Mouse (Mus musculus): ENCODE measurements around the gene Csnk2b. TPM values are rescaled to one million over a fixed set of nuclear protein-coding genes. Genes with fewer than 3 reads are reported as not detected.

Csnk2b gene
- polyA plus RNA-seq, 1 experiment: 358 TPM

GRCm38 (mm10) chr17:35154616-35155015 lies 32.8 kb upstream of the Csnk2b start:
- 87% methylated on average over 7 of the region's 7 CpGs for WGBS
- DNase-seq (ENCODE audit: low read depth, low spot score): no peak

GRCm38 (mm10) chr17:35153931-35154330 lies 32.1 kb upstream of the Csnk2b start:
- 72% methylated on average over 4 of the region's 4 CpGs for WGBS
- DNase-seq (ENCODE audit: low read depth, low spot score): no peak

DNA sequence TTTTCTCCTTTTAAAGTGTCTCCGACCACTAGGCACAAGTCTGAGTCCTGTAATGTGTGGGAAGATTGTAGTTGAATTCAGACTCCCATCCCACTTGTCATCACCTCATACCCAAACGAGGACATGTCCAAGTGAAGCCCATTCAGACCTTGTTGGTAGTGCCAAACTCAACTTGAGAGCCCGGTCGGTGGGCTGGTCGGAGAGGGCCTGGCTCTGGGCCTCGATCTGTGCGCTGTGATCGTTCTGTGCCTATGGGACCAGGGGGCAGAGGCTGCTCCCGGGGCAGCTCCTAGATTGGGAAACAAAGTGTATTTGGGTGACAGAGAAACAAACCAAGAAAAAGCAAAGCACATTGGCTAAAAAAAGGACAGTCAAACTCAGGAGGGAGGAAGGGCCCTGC lies 31.2 kb upstream of the Csnk2b start:
- no peak for DNase-seq (ENCODE audit: low read depth, low spot score)
- WGBS: 84% methylated on average over 9 of the region's 9 CpGs

DNA sequence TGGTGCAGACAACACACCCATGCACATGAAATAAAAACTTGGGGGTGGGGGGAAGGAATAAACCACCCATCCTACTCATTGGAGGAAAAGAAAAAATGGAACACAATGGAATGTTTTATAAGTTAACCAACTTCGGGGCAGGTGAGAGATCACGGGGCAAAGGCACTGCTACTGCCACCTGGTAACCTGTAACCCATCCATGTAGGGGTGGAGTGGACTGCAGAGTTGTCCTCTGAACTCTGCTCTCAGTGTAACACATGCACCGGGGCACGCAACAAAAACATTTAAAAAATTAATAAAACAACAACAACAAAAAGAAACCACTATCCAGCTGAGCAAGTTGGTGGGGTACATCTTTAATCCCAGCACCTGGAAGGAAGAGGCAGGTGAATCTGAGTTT lies 30.3 kb upstream of the Csnk2b start:
- WGBS: 77% methylated on average over 4 of the region's 4 CpGs
- DNase-seq (ENCODE audit: low read depth, low spot score): no peak

DNA sequence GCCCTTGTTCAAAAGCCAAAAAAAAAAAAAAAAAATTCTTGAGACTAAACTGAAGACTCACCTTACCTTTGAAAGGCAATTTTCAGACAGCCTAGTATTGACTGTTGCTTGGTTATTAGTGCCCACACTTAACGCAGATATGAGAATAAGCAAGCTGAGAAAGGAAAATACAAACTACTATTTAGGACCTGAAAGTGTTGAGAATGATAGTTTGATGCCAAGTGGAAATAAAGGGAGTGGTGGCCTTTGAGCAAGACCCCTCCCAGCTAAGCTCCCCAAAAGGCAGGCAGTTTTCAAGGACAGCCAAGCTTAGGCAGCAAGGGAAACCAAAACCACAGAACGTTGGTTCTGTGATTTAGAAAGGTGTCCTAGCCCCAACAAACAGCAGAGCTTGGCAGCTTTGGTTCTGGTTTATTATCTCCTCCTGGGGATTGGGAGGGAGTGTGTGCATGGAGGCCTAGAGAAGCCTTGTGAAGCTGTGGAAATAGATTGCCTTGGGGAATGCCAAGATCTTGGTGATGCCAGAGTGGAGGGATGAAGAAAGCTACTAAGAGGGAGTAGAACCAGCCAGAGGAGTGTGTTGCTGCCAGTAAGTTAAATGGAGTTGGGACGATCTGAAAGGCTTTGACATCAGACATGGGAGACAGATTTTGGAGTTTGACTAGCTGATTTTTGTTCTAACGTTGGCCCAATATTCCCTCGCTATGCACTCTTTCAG lies 26.2 kb upstream of the Csnk2b start:
- DNase-seq (ENCODE audit: low read depth, low spot score): no peak
- WGBS: 47% methylated on average over 5 of the region's 5 CpGs

GRCm38 (mm10) chr17:35147348-35147747 lies 25.5 kb upstream of the Csnk2b start:
- WGBS: 38% methylated on average over 3 of the region's 3 CpGs
- no peak for DNase-seq (ENCODE audit: low read depth, low spot score)

DNA sequence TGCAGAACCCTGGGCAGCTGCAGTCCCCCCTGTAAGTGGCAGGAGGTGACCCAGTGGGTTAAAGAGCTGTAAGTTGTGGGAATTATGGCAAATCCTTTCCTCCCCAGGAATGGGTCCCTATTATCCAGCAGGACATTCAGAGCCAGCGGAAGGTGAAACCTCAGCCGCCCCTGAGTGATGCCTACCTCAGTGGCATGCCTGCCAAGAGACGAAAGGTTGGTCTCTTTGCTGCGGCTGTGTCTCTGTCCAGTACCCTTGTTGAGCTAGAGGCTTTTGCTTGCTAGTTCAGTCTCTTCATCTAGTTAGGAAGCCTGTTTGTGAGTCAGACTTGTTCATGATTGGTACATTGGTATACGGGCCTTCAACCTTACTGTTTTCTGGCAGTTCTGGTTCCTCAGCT lies 24.3 kb upstream of the Csnk2b start:
- no peak for DNase-seq (ENCODE audit: low read depth, low spot score)
- 80% methylated on average over 5 of the region's 5 CpGs for WGBS

GRCm38 (mm10) chr17:35141971-35142370 lies 20.1 kb upstream of the Csnk2b start:
- DNase-seq (ENCODE audit: low read depth, low spot score): no peak
- 76% methylated on average over 6 of the region's 6 CpGs for WGBS

- WGBS: 77% methylated on average over 16 of the region's 16 CpGs
Observed at GRCm38 (mm10) chr17:35140490-35140996, 18.7 kb upstream of the Csnk2b start.

GRCm38 (mm10) chr17:35139269-35139668 lies 17.4 kb upstream of the Csnk2b start:
- DNase-seq (ENCODE audit: low read depth, low spot score): no peak
- WGBS: 90% methylated on average over 3 of the region's 3 CpGs

More at GRCm38 (mm10) chr17:35140490-35140996, 18.7 kb upstream of the Csnk2b start:
- no peak for DNase-seq (ENCODE audit: low read depth, low spot score)

- DNase-seq (ENCODE audit: low read depth, low spot score): no peak
- WGBS: under 1% methylated on average over 43 of the region's 43 CpGs
Observed at GRCm38 (mm10) chr17:35135591-35136320, 13.9 kb upstream of the Csnk2b start.

DNA sequence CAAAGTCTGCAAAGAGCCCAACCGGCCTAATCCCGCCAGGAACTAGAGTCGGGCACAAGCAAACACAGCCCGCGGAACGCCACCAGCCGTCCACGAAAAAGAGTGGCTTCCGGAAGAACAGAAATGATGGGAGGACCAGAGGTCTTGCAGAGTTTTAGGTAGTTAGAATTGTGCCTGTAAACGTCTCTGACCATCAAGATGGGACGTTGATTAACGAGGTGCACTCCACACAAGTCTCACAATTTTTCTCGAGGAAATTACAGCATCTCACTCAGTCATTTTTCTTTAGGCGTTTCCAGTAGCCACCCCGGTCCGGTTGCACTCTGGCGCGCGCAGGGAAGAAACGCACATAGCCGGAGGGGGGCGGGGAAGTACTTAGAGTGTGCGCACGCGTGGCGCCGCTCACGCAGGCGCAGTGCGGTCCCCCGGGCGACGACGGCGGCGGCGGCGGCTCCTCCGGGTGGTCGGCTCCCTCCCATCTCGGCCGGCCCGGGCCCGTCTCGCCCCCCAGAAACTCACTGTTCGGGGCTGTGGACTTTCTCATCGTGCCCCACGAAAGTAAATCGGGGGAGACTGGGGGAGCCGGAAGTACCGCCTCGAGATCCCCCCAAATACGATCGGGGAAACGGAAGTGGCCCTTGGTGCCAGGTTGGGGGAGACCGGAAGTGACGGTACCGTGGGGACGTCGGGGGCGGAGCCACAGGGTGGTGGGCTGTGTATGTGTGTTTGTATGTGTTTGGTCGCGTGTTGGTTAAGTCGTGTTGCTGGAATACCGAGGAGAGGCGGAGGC lies 13.1 kb upstream of the Csnk2b start, which contains the start of gene Bag6:
Bag6 (plus strand) TSS at position 378 of the 790 bp plus-strand sequence.
- DNase-seq (ENCODE audit: low read depth, low spot score): no peak
- under 1% methylated on average over 66 of the region's 66 CpGs for WGBS

DNA sequence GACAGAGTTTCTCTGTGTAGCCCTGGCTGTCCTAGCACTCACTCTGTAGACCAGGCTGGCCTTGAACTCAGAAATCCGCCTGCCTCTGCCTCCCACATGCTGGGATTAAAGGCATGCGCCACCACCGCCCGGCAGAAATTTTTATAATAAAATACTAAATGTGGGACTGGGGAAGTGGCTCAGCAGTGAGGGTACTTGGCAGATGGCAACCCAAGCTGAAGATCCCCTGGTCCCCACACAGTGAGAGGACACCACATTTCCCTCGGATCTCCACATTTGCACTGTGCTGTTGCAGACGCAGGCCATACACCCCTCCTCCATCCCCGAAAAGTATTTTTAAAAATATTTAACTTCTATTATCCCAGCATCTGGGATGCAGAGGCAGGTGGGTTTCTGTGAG lies 11.7 kb upstream of the Csnk2b start:
- WGBS: 93% methylated on average over 7 of the region's 7 CpGs
- DNase-seq (ENCODE audit: low read depth, low spot score): no peak

DNA sequence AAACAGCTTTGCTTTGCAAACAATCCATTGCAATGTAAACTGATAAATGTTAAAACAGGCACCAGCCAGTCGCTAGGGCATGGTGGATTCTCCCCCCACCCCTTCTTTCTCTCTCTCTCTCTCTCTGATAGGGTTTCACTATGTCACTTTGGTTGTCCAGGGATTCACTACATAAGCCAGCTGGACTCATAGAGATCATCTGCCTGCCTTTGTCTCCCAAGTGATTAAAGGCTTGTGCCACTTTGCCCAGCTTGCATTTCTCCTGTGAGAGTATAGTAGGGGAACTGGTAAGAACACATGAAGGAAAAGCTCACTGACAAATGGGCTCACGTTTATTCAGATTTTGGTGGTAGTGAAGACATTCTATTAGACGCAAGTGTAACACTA lies 10.3 kb upstream of the Csnk2b start:
- WGBS: 55% methylated on average over 3 of the region's 3 CpGs
- DNase-seq (ENCODE audit: low read depth, low spot score): no peak

DNA sequence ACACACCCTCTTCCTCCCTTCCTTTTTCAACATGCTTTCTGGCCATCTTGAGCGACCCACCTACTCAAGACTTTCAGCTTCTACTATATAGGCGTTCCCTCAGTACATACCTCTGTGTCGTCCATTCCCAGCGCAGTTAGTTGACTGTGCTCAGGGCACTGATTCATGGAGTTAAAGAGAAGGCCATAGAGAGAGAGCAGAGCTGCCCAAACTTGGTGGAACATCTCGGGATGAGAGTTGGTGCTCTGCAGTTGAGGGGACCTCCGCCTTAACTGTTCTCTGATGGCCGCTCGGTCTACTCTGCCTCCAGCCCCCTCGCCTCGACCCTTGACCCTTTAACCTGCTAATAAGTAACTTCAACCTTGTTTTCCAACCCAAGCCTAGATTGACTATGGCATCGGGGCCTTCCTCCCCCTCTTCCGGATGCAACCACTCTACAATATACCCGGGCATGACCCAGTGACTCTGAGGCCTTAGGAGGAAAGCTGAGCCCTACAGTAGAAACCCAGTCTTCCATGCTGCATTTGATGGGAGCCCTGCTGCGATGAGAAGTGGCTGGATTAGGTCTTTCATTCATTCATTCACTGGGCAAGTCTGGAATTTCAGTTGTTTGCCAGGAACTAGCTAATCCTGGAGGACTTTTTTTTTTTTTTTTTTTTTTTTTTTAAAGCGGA lies 9.8 kb upstream of the Csnk2b start, which contains the start of gene Apom:
Apom (minus strand) TSS at position 551 of the 674 bp plus-strand sequence.
- DNase-seq (ENCODE audit: low read depth, low spot score): no peak
- 59% methylated on average over 15 of the region's 15 CpGs for WGBS

- DNase-seq (ENCODE audit: low read depth, low spot score): no peak
- WGBS: 86% methylated on average over 8 of the region's 8 CpGs
Observed at GRCm38 (mm10) chr17:35131038-35131437, 9.2 kb upstream of the Csnk2b start.

GRCm38 (mm10) chr17:35128996-35129395 lies 7.1 kb upstream of the Csnk2b start:
- no peak for DNase-seq (ENCODE audit: low read depth, low spot score)
- 71% methylated on average over 11 of the region's 11 CpGs for WGBS

GRCm38 (mm10) chr17:35127017-35127416 lies 5.2 kb upstream of the Csnk2b start:
- DNase-seq (ENCODE audit: low read depth, low spot score): no peak
- 40% methylated on average over 13 of the region's 13 CpGs for WGBS

DNA sequence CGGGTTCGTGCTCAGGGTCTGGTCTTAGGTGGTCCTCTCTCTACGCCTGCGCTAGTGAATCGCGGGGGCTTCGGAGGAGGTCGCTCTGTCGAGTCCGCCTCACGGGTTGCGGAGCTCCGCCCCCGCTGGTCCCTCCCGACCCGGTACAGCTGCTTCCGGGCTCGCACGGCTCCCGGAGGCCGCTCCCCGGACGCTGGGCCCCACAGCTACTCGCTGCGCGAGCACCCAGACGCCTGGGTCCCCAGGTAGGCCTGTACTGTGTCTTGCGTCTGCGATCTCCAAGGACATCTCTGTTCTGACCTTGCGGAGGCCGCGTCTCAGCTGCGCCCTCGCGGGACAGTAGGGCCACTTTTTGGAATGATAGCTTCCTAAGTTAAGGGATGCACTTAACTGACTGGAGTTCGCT lies 4.4 kb upstream of the Csnk2b start, which contains the start of gene D17H6S53E:
D17H6S53E (plus strand) TSS at position 168 of the 406 bp plus-strand sequence.
- 0% methylated on average over 36 of the region's 36 CpGs for WGBS
- DNase-seq (ENCODE audit: low read depth, low spot score): no peak
